Mouse (Mus musculus) E14TG2a.4 (cell line): ENCODE measurements around the gene Slc13a3.

Source experiments
- CTCF ChIP-seq: conservative IDR thresholded peaks from 2 replicates; pipeline ENCODE4 v1.5.1; 2014; ENCODE audit warnings: low read length
- NANOG ChIP-seq: IDR thresholded peaks from 2 replicates; pipeline ENCODE4 v1.6.1; 2014; ENCODE audit warnings: borderline replicate concordance, low read length, mixed read lengths

GRCm38 (mm10) chr2:165467824-165468452 is 5.1 kb downstream of the Slc13a3 start:
- TF ChIP-seq CTCF (no peak), NANOG (no peak)
